Comparison of ENCODE assay signal across 23 mouse cellular contexts in genomic region chr16:22563594-22563993, GRCm38 (mm10).
DNase-seq lines count a peak whose midpoint lies in the region; ATAC-seq and TF ChIP-seq lines count a peak whose summit lies in the region.
"Had no signal": no experiment of that assay in that cellular context is flagged by ENCODE, and none has a peak within 500 bp of the region (broad histone marks: within the 10 kb centered on the region; RNA-seq: fewer than 3 reads in every experiment).

No protein-coding gene starts in this region.

- H3K36me3 ChIP-seq in heart, embryonic 10.5 days = no peaks in the 10 kb centered on the region
- H3K36me3 ChIP-seq in heart, embryonic 14.5 days (ENCODE audit: control insufficient read depth, insufficient read depth, low read length) = no peaks in the 10 kb centered on the region
- no peaks in the 10 kb centered on the region for H3K36me3 ChIP-seq in heart, postnatal 0 days (replicated peaks; ENCODE audit: control insufficient read depth, insufficient read depth, low read length)
- H3K36me3 ChIP-seq in heart, embryonic 12.5 days = no peaks in the 10 kb centered on the region
- H3K36me3 ChIP-seq: embryonic facial prominence, embryonic 10.5 days; embryonic facial prominence, embryonic 13.5 days; forebrain, embryonic 12.5 days; forebrain, embryonic 15.5 days; hindbrain, embryonic 12.5 days; hindbrain, embryonic 15.5 days; intestine, embryonic 15.5 days; kidney, embryonic 15.5 days had no signal

- H3K27me3 ChIP-seq in heart, embryonic 10.5 days (ENCODE audit: insufficient read depth, poor library complexity, severe bottlenecking) = no peaks in the 10 kb centered on the region
- H3K27me3 ChIP-seq in heart, embryonic 14.5 days (ENCODE audit: control insufficient read depth, insufficient read depth, low read length) = no peaks in the 10 kb centered on the region
- H3K27me3 ChIP-seq in heart, postnatal 0 days (ENCODE audit: control insufficient read depth, insufficient read depth, low read length) = no peaks in the 10 kb centered on the region
- H3K27me3 ChIP-seq in heart, embryonic 12.5 days (replicated peaks) = no peaks in the 10 kb centered on the region
- H3K27me3 ChIP-seq: embryonic facial prominence, embryonic 13.5 days; forebrain, embryonic 15.5 days; hindbrain, embryonic 12.5 days; hindbrain, embryonic 15.5 days; intestine, embryonic 15.5 days; kidney, embryonic 15.5 days had no signal

- H3K4me1 ChIP-seq in heart, embryonic 10.5 days = 0 out of 2 replicates have a peak, but pooled peaks cover 6% of the 10 kb centered on the region
- peaks cover 7% of the 10 kb centered on the region in 2 experiments for H3K4me1 ChIP-seq in heart, embryonic 14.5 days (ENCODE audit: control insufficient read depth in 2 of 2, insufficient read depth in 2 of 2, low read length in 2 of 2)
- H3K4me1 ChIP-seq in heart, postnatal 0 days (ENCODE audit: control insufficient read depth, insufficient read depth) = no peaks in the 10 kb centered on the region; the same call in 1 of the 2 replicates
- peaks cover 8% of the 10 kb centered on the region for H3K4me1 ChIP-seq in heart, embryonic 12.5 days (replicated peaks)
- H3K4me1 ChIP-seq: embryonic facial prominence, embryonic 10.5 days; embryonic facial prominence, embryonic 13.5 days; forebrain, embryonic 12.5 days; forebrain, embryonic 15.5 days; hindbrain, embryonic 12.5 days; hindbrain, embryonic 15.5 days; intestine, embryonic 15.5 days; kidney, embryonic 15.5 days had no signal

- H3K4me2 ChIP-seq in heart, embryonic 14.5 days (ENCODE audit: low read length) = peak overlapping the region; percentile 56
- H3K4me2 ChIP-seq in heart, postnatal 0 days (ENCODE audit: low read depth, low read length) = no peak overlapping the region
- H3K4me2 ChIP-seq in heart, embryonic 12.5 days = no peak overlapping the region
- H3K4me2 ChIP-seq: embryonic facial prominence, embryonic 13.5 days; forebrain, embryonic 12.5 days; forebrain, embryonic 15.5 days; hindbrain, embryonic 12.5 days; hindbrain, embryonic 15.5 days; intestine, embryonic 15.5 days; kidney, embryonic 15.5 days had no signal

- intact Hi-C loops in heart, postnatal 36 days (cut with DNase I) = loop anchor here (10.0 kb wide), 1 partner anchor 561 kb away; the partner anchor contains the start of gene Rfc4

- TF ChIP-seq EP300 in heart, postnatal 0 days (IDR thresholded peaks at IDR 0.05; ENCODE audit: low read depth) = no peak

- H3K9me3 ChIP-seq in heart, embryonic 10.5 days = no peaks in the 10 kb centered on the region
- no peaks in the 10 kb centered on the region for H3K9me3 ChIP-seq in heart, embryonic 14.5 days (ENCODE audit: control insufficient read depth, low read length)
- H3K9me3 ChIP-seq in heart, postnatal 0 days (replicated peaks; ENCODE audit: control insufficient read depth, low read length) = no peaks in the 10 kb centered on the region
- no peaks in the 10 kb centered on the region for H3K9me3 ChIP-seq in heart, embryonic 12.5 days (replicated peaks)
- H3K9me3 ChIP-seq: embryonic facial prominence, embryonic 10.5 days; embryonic facial prominence, embryonic 13.5 days; forebrain, embryonic 12.5 days; forebrain, embryonic 15.5 days; hindbrain, embryonic 12.5 days; hindbrain, embryonic 15.5 days; intestine, embryonic 15.5 days; kidney, embryonic 15.5 days had no signal

- H3K27ac ChIP-seq in heart, embryonic 10.5 days = peak overlapping the region; percentile 74
- H3K27ac ChIP-seq in heart, embryonic 14.5 days (replicated peaks in 1 of 2; ENCODE audit: control insufficient read depth in 1 of 2, insufficient read depth in 1 of 2, low read depth in 2 of 2, low read length in 2 of 2) = peak overlapping the region; percentile 84 to 89; a peak in 3 of 4 replicates
- peak overlapping the region; percentile 91 for H3K27ac ChIP-seq in heart, postnatal 0 days (ENCODE audit: low read depth)
- H3K27ac ChIP-seq in heart, embryonic 12.5 days (ENCODE audit: poor library complexity, severe bottlenecking) = no peak overlapping the region
- H3K27ac ChIP-seq: embryonic facial prominence, embryonic 10.5 days; embryonic facial prominence, embryonic 13.5 days; forebrain, embryonic 12.5 days; forebrain, embryonic 15.5 days; hindbrain, embryonic 12.5 days; hindbrain, embryonic 15.5 days; intestine, embryonic 15.5 days; kidney, embryonic 15.5 days had no signal

- H3K9ac ChIP-seq in heart, embryonic 14.5 days (ENCODE audit: low read length) = peak overlapping the region; percentile 57; the same call in 1 of the 2 replicates
- no peak overlapping the region for H3K9ac ChIP-seq in heart, postnatal 0 days (replicated peaks; ENCODE audit: low read depth, low read length)
- no peak overlapping the region for H3K9ac ChIP-seq in heart, embryonic 12.5 days
- H3K9ac ChIP-seq: embryonic facial prominence, embryonic 13.5 days; forebrain, embryonic 12.5 days; forebrain, embryonic 15.5 days; hindbrain, embryonic 12.5 days; hindbrain, embryonic 15.5 days; intestine, embryonic 15.5 days; kidney, embryonic 15.5 days had no signal

- DNase-seq in heart, embryonic 10.5 days (ENCODE audit: low spot score) = no peak
- DNase-seq in heart, adult 9 months (ENCODE audit: low spot score in 2 of 2) = no peak
- DNase-seq in heart, postnatal 36 days = no peak
- DNase-seq in heart, postnatal 0 days (ENCODE audit: low spot score) = no peak
- no peak for DNase-seq in embryo, embryonic 10 days (ENCODE audit: low spot score)
- DNase-seq: adrenal gland, adult 2 months; adrenal gland, postnatal 14 days; B cell, adult 2 months; cerebellum, adult 11 months; cerebellum, adult 9-11 months; embryo, embryonic 11 days; gastrocnemius, postnatal 25 days had no signal

- no peak overlapping the region for H3K4me3 ChIP-seq in heart, embryonic 10.5 days
- H3K4me3 ChIP-seq in heart, embryonic 14.5 days (ENCODE audit: control insufficient read depth in 1 of 2, insufficient read depth in 1 of 2, low read depth in 1 of 2, low read length in 2 of 2) = no peak overlapping the region
- H3K4me3 ChIP-seq in heart, postnatal 0 days (ENCODE audit: low read depth, low read length) = no peak overlapping the region
- no peak overlapping the region for H3K4me3 ChIP-seq in heart, embryonic 12.5 days
- H3K4me3 ChIP-seq: embryonic facial prominence, embryonic 10.5 days; embryonic facial prominence, embryonic 13.5 days; erythroblast, embryonic 14.5 days; forebrain, embryonic 12.5 days; forebrain, embryonic 15.5 days; hindbrain, embryonic 12.5 days; hindbrain, embryonic 15.5 days; intestine, embryonic 15.5 days; kidney, embryonic 15.5 days had no signal

- ATAC-seq in heart, embryonic 14.5 days (ENCODE audit: insufficient number of reproducible peaks, insufficient read depth, low FRiP score, low read depth) = no peak
- no peak for ATAC-seq in heart, postnatal 0 days (ENCODE audit: insufficient read depth, low read depth)
- no peak for ATAC-seq in heart, embryonic 12.5 days (ENCODE audit: insufficient number of reproducible peaks, low FRiP score)
- ATAC-seq: forebrain, embryonic 15.5 days; intestine, embryonic 15.5 days had no signal

- TF ChIP-seq CTCF in heart, postnatal 0 days (IDR thresholded peaks at IDR 0.05; ENCODE audit: low read depth) = no peak
